Mouse (Mus musculus): ENCODE results near the gene Sycp2l.

Gene Sycp2l

DNA sequence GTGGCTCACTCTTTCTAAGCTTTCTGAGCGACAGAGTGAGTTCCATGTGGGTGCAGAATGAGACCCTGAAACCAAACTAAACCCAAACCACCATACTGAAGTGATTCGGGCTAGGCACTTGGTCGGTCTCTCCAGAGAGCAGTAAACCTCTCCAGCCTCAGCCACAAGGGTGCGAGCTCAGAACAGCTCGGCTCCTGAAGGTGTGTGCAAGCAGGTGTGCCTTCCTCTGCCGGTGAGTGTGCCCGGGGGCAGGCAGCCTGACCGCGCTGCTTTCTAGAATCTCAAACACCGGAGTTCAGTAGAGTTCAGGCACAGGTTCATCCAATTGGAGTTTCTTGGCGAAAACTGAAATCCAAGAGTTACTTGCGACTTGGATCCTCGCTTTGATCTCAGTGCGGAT, at the start of gene Sycp2l:
Gene Sycp2l, plus strand, starts transcription at position 368 of the 400 bp plus-strand sequence.
- DNase-seq = peak in 1 of 2 experiments; percentile 39

DNA sequence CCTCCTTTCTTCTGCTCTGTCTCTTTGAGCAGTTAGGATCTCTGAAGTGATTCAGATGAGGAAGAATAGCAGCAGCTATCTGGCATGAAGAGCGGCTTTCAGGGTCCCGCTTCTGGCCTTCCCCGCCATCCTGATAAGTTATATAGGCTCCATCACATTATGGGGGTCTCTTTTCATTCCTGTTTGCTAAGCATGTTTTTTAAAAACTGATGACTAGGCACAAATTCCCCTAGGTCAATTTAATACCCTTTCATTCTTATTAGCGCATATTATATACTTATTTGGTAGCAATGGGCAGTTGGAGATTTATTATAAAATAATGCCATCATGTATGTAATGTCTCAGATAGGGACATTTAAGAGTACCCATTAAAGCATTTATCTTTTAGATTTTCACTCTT, 46.5 kb upstream of the Sycp2l start:
- DNase-seq = no peak

DNA sequence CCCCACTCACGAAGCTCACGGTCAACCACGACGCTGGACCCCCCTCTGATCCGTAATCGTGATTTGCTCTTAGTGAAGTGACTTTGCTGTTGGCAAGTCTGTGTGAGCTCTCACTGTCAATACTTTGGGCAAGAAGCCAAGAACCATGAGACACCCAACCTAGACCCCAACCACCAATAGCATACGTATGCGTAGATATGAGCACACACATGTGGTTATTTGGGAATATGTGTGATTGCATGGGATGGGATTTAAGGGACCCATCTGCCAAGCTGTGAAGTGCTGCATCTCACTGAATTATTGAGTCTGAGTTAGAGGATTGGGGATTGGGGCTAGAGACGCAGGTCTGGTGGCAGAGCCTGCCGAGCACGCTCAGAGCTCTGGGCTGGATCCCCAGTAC, 42.5 kb upstream of the Sycp2l start:
- DNase-seq = no peak

DNA sequence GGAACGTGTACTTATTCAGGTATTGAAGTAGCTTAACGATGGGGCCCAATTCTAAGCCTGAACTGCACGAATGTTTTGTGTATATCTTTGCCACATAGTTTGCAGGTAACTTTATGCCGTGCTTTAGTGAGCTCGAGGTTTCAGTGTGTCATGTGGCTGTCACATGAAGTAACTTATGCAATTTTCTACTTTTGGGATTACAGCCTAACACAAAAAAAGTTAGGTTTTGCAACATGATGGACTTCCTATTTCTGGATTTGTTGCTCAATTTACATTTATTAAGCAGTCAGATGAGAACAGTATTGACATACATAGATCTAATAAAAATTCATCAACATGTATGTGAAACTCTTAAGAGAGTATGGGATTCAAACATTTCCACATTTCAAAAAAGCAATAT, 40.3 kb upstream of the Sycp2l start:
- no peak for DNase-seq

DNA sequence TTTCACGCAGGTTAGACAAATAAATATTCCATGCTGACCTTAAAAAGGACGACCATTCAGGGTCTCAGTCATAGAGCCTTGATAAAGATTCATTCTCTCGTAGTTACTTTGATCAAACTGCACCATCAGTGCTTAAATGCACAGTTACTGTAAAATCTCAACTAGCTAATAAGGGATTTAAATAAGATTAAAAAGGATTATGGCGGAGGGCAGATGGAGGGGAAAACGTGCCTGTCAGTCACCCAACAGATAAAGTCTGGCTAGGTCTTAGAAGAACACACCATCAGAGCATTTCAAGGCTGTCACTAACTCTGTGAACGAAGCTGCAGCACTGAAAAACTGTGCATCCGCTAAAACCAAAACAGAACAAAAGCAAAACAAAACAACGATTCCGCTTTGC, 36.2 kb upstream of the Sycp2l start:
- no peak for DNase-seq

DNA sequence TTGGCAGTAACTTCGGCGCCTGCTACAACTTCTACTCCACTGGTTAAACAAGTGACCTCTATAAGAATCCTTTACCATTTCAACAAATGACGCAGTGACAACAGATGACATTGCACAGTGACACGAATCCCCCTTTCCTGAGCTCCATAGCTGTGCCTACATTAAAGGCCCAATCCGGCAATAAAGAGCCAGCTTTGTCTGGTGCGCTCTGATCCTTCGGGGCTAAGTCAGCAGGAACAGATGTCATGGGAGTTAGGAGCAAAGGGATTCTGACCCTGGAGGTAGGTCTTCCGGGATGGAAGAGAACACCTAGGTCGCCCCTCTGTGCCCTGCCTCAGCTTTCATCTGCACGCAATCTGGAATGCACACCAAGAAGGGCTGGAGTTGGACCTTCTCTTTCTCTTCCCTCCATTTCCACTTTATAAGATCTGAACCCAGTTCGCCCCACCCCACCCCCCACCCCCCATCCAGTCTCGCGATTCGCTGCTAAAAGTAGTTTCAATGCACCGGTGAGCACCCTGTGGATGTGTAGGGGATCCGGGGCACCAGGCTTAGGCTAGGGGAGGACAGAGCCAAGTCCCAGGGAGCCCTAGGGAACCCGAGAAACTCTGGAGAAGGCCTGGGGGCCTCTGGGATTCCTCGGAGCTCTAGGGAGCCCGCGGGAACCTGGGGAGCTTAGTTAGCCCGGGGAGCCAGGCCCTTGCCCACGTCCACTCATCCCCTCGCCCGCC, 35.3 kb upstream of the Sycp2l start:
- no peak for DNase-seq

DNA sequence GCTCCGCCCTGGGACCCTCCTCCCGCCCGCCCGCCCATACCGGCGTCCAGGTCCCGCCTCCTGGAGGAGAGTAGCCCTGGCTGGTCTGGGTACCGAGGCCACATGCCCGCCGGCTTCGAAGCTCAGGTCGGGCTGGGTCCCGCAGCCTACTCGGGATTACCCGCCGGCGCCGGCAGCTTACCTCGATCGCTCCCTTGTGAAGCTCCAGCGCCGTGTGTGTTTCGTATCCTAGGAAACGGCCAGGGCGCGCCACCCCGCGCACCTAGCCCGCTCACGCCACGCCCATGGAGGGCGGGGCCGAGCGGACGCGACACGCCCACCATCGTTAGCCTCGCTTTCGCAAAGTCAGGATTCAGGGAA, 34.7 kb upstream of the Sycp2l start, which contains the start of gene Mak:
Gene Mak, minus strand, starts transcription at position 286 of the 360 bp plus-strand sequence.
- peak; percentile 63 to 83 for DNase-seq

DNA sequence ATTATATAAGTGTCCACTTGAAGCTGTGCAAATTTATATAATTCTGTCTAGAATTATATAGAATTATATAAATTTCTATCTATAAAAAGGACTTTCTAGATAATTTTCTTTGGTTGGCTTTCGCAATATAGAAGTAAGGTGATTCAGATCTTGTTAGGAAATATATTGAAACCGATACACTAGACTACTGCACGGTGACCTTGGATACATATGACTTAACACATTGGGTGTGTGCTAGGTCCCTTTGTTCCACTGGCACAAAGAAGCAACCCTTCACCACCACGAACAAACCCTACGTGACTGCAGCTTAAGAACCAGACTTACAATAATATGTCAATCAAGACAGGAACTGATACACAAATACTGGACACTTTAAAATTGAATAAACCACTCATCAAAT, 34.2 kb upstream of the Sycp2l start:
- no peak for DNase-seq

DNA sequence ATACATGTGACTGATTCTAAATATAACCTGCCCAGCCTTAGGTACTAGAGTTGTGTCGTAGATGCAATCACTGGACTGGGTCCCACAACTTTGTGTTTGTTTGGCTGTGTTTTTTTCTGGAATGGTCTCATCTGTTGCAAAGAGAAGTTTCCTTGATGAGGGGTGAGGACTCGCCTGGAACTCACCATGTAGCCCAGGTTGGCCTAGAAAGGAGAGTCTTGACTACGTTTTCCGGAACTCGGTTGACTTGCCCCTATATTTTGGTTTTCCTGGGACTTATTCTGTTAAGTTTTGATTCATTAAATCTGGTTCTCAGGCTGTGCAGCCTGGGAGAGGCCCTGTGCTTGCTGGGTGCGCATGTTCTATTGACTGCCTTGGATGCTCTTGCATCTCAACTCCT, 33.4 kb upstream of the Sycp2l start:
- DNase-seq = no peak

DNA sequence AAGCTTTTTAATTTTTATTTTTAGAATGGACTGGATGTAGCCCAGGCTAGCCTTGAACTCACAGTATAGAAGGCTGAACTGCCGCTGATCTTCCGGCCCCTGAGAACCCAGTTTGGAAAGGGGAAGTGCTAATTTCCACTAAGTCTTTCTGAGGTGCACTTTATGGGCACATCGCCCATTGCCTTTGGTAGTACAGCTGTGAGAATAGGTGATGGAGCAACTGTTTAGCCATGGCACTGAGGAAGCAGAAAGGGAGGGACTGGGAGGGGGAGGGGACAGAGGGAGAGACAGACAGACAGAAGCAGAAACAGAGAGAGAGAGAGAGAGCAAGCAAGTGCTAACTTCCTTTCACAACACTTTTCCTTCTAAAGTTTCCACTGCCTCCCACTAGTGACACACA, 29.6 kb upstream of the Sycp2l start:
- no peak for DNase-seq

DNA sequence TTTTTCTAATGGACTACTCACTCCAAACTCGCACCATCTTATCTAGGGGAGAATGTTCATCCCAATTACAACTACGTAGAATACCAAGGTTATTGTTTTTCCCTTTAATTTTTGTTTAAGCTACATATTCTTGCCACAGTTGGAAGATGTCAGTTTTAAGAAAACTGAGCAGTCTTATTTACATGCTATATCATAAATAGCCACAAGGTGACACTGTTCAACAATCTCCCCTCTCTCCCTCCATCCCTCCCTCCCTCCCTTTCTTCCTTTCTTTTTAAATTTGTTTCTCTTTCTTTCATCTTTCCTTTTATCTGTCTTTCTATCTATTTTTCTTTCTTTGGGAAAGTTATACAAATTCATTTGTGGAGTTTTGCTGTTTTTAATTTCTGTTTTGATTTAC, 29.0 kb upstream of the Sycp2l start:
- DNase-seq = no peak

DNA sequence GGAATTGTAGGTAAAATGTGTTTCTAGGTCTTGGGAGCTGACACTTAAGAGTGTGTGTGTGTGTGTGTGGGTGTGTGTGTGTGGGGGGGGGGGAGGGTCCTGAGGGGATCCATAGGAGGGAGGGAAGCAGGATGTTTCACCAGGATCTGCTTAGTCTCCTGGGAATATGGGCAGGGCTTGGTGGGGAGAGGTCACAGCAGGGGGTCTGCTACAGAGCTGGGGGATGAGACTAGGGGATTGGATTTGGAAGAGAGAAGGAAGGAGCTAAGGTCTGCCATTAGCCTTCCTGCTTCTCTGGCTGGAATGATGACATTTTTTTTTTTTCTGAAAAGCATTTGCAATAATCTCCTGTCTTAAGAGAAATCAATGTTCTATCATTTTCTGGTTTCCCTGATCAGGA, 25.4 kb upstream of the Sycp2l start:
- DNase-seq = no peak

DNA sequence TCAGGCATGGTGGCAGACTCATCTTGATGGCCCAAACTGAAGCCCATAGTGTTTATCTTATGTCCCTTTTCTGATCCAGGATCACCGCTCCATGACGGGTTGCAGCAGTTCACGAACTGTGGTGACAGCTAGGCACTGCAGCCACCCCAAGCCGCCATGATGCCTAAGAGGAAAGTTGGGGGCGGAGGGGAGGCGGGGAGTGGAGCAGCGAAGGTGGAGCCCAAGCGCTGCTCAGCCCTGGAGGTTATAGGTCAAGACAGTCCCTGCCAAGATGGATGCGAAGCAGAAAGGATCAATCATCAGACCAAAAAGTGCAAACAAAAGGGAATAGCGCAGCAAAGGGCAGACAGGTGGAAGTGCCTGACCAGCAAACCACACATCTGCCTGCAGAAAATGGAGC, 22.8 kb upstream of the Sycp2l start:
- DNase-seq = no peak

DNA sequence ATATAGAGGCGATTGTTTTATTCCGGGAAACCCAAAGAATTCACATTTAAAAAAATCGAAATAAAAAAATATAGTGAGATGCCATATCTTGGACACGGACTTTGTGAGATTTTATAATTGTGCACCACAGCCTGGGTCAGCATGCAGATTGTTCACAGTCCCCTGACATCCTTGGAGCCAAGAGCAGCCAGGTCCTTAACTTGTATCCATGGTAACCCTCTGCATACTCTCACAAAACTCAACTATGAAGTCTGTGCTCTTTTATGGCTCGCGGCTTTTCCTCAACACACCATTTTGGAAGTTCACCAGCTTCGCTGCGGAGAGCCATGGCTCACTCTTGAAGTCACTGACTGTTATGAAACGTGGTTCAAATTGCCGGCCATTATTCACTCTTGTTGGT, 19.9 kb upstream of the Sycp2l start:
- DNase-seq = no peak

DNA sequence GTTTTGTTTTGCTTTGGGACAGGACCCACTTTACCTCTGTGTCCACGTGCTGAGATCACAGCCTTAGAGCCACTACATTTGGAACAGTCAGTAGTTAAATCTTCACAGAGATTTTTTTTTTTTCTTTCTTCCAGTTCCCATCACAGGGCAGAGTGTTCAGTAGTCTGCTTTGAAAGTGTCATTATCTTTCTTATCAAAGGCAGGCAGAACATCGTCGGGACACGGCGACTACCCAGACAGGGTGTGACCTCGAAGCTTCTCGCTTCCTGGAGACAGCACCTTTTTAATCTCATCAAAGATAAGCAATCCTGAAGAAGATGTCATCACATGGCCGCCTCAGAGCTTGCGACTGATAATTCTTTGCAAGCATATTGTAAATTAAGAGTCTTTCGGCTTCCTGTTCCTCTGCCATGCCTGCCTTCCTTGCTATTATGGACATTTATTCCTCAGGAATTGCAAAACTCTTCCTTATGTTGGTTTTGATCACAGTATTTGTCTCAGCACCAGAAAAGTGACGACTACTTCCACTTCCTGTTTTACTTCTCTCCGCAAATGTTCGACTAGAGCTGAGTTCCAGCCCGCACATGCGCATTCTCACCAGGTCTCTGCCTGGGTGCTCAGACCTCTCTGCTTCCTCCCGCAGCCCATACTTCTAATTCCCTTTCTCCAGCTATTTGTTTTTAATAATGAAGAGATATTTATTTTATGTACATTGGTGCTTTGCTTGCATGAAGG, 16.6 kb upstream of the Sycp2l start:
- DNase-seq = no peak

DNA sequence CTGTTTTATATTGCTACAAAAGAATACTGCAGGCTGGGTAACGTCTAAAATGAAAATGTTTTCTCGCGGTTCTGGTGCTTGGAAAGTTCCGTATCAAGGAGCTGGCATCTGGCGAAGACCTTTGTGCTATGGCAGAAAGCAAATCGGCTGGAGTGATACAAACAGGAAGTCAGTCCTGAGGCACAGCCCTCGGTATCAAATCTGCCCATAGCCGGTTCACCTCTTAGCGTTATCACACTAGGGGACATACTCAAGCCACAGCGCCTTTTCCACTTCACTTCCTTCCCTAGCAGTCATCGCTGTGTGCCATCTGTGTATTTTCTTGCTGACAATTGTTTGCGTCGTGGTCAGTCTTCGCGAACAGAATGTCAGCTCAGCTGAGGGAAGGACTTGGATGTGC, 15.8 kb upstream of the Sycp2l start:
- no peak for DNase-seq

DNA sequence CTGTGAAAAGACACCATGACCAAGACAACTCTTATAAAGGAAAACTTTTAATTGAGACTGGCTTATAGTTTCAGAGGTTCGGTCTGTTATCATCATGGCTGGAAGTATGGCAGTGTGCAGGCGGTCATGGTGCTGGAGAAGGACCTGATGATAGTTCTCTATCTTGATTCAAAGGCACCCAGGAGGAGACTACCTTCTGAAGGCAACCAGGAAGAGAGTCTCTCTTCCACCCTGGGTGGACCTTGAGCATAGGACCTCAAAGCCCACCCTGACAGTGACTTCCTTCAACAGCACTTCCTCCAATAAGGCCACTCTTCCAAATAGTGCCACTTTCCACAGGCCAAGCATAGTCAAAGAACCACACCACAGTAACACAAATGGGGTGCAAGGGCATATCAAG, 14.1 kb upstream of the Sycp2l start:
- no peak for DNase-seq

DNA sequence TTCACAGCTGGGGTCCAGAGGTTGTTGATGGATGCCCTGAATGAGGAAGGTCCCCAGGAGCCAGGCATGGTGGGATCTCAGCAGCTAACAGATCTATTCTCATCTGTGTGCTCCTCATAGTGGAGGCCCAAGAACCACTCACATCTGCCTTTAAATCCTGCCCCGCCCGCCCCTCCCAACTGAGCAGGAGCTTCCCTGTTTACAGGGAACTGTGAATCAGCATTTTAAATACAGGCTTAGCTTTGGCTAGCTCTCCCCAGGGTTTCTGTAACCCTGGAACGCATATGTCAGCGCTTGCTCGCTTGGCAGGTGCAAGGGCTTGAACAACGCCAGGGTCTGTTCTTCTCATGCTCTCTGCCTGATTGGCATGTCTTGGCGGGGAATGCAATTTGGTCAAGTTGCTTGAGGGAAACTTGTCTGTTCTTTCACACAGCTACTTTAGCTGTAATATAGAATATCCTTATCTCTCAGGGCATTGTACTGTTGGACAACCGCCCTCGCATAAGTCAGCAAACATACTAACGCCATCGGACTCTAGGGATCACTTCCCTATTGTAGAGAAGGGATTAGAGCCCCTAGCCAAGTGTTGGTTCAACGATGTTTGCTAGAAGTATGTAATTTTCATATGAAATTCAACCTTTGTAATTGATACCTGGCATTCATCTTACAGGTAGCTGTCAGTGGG, 10.1 kb upstream of the Sycp2l start:
- no peak for DNase-seq

DNA sequence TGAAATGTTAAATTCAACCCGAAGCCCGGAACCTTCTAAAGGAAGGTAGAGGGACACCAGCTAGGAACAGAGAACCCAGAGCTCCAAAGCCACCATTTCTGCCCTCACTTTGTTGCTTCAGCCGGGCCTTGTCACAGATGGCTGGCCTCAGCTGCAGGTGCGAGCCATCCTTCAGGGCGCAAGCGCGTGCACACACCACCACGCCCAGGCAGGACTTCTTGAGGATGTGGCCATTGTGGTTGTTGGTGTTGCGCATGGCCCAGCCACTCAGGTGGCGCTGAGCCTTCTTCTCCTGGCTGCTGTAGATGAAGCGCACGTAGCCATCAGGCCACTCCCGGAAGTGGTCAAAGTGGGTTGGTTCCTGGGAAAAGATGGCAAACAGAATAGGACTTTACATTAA, 8.6 kb upstream of the Sycp2l start:
- no peak for DNase-seq

DNA sequence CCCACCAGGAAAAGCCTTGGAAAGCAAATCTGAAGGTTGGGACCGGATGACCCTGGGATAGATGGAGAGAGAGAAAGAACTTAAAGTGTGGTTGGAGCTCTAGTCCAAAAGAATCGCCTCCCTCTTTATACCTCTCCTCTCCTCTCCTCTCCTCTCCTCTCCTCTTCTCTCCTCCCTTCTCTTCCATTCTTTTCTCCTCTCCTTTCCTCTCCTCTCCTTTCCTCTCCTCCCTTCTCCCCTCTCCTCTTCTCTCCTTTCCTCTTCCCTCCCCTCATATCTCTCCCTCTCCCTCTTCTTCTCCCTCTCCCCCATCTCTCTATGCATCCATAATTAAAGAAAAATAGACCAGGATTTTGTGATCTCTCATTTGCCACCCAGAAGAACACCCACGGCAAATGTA, 3.2 kb upstream of the Sycp2l start, which contains the start of gene Gcm2:
Gene Gcm2, minus strand, starts transcription at position 101 of the 400 bp plus-strand sequence.
- DNase-seq = no peak

DNA sequence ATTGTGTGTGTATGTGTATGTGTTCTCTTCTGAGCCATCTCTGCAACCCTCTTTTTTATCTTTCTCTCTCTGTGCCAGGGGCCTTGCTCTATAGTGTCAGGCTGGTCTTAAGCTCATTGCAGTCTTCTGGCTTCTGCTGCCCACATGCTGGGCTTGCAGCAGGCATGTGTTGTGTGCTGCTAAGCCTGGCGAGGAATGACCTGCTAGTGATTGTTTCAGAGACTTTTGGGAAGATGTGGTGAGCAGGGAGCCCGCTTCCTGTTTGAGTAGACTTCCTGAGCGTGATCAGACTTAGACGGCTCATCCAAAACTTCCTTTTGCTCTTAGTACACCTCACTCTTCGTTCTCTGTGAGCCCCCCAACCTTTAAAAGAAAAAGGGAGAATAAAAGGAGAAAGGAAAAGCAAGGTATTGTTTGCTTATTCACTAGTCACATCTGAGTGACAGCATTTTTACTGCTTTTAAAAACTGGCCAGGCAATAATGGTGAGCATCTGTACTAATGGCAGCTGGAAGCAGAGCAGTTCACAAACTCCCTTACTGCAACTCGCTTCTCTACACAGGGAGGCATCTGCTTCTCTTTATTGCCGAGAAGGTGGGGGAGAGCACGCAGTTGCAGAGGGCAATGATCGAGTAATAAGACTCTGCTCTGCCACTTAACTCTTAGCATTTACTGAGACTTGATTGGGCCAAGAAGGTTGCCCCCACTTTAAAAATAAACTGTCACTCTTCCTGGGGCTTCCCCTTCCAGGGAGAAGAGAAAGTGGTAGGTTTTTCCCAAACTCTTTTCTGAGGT, 5.2 kb downstream of the Sycp2l start:
- DNase-seq = no peak

DNA sequence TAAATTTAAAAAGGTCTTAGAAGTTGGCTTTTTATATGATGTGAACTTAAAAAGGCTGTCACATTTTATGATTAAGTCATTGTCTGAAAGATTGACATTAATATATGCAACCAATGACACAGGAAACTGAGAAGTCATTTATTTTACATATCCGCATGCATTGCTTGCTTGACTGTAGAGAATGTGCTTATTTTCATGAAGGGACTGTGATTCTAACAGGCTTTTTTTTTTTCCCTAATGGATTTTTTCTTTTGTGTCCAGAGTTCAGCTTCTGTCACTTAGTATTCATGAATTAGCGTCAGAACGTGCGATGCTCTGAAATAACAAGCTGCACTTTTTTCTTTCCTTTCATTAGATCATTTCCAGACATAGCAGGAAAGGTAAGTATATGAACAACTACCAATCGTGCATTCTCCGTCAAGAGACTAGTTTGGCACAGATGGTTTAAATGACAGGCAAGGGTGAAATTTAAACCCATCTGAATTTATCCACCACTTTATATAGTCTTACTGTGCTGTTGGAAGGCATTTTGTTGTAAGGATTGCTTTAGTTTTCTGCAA, 9.6 kb downstream of the Sycp2l start:
- DNase-seq = no peak

DNA sequence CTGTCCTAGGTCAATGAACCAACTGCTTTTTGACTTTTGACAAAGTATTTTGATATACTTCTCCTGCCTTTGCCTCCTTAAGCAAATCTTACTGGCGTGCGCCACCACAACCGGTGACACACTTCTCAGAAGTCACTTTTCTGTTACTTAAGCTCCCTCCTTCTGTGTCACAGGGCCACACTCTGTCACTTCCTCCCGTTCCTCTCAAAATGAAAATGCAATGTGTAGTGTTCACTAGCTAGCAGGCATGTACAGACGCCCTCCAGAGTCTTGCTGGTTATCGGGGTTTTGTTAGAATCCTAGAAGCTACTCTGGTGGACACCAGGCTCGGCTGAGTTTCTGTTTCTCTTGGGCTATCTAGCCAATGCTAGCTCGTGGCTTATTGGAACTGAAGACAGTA, 14.2 kb downstream of the Sycp2l start:
- no peak for DNase-seq
